Mouse (Mus musculus): Measurements from ENCODE around the gene Itgb3bp. TPM values are rescaled to one million over a fixed set of nuclear protein-coding genes. Genes with fewer than 3 reads are reported as not detected.
A peak's percentile ranks its signal among the peaks of the same experiment; 100 is the strongest.

Gene Itgb3bp
- total RNA-seq, 2 experiments from 2014 or later: 4.7 to 5.6 TPM

- intact Hi-C loops (cut with DNase I): no loop called here
- DNase-seq: no peak
Observed at GRCm38 (mm10) chr4:99752426-99752825, 177.2 kb downstream of the Itgb3bp start.

DNA sequence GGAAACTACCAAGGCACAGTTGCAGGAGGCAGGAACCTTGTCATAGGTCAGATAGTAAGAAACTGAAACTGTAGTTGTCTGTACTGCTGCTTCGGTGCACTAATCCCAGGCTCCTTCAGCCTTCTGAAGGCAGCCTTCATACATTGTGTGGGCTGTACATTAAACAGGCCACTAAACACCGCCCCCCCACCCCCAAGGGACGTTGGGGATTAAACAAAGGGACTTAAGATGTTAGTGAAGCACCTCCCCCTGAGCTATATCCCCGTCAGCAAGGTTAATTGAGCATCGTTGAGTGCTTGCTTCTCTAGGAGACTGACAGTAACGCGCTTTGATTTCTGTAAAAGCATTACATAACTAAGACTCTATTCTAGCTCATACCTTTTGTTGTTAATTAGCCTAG, 189.8 kb downstream of the Itgb3bp start:
- no peak for DNase-seq
- intact Hi-C loops (cut with DNase I): no loop called here

DNA sequence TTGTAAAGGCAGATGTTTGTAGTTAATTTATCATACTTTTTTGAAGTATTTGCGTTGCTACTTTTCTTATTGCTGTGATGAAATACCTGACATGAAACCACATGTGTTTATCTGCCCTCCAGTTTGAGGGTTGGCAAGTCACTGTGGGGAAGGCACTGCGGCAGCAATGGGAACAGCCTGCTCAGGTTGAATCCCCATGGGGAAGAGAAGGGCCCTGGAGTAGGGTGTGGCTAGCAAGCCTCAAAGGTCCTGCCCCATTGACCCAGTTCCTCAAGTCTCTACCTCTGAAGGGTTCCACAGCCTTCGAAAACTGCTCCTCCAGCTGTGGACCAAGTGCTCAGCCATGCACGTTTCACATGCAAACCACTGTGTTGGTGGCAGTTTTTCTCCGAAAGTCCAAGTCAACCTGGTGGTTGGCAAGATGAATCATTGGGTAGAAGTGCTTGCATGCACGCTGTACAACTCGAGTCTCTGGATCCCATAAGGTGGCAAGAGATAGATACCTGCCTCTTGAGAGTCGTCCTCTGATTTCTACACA, 203.6 kb downstream of the Itgb3bp start:
- no peak for DNase-seq
- intact Hi-C loops (cut with DNase I): no loop called here

GRCm38 (mm10) chr4:99724331-99724730, 205.3 kb downstream of the Itgb3bp start:
- DNase-seq: peak in 1 of 2 experiments; percentile 21
- intact Hi-C loops (cut with DNase I): no loop called here

DNA sequence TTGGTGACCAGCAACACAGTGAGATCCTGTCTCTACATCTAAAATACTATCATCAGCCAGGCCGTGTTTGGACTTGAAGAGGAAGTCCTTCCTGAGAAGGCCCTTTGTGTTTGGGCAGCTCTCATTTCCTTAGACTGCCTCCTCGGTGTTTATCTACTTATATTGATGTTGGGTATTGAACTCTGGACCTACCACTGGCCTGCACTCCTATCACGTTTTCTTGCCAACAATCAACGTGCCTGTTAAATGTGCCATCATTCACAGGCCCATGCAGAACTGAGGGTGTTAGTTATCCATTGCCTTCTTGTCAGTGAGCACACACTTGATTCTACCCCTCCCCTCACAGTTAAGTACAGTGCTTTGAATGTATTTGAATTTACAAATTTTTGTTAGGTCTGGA, 211.7 kb downstream of the Itgb3bp start:
- intact Hi-C loops (cut with DNase I): no loop called here
- no peak for DNase-seq

GRCm38 (mm10) chr4:99715783-99716416, 213.7 kb downstream of the Itgb3bp start:
- no peak for DNase-seq
- intact Hi-C loops (cut with DNase I): loop anchor here (2.0 kb wide), 1 partner anchor 53 kb away; no protein-coding TSS in a partner anchor

Other genes starting within 250 kb of the Itgb3bp start
- gene Alg6, start 214.1 kb downstream of the Itgb3bp start, total RNA-seq (2021): 1 to 10 TPM; 3.3 to 5.2 TPM
- 1 to 10 TPM; 1.1 to 2.2 TPM for gene Efcab7, start 100.6 kb downstream of the Itgb3bp start, total RNA-seq (2021)
- gene Pgm1, start 399 bp downstream of the Itgb3bp start, total RNA-seq (2021): 1,000 to 10,000 TPM; 1,192 to 1,262 TPM
- gene Ror1, start 166.0 kb upstream of the Itgb3bp start, total RNA-seq (2021): 1 to 10 TPM; 1.2 to 1.7 TPM

Measured in gastrocnemius, postnatal 36 days (tissue).